ENCODE assay signal across 8 mouse cellular contexts in genomic region chr7:28378769-28379651, GRCm38 (mm10). TPM values are rescaled to one million over a fixed set of nuclear protein-coding genes. Genes with fewer than 3 reads are reported as not detected.
DNase-seq lines count a peak whose midpoint lies in the region; ATAC-seq and TF ChIP-seq lines count a peak whose summit lies in the region.

No protein-coding gene starts in this region.

- peaks cover 3% of the 10 kb centered on the region for H3K79me2 ChIP-seq in MEL (ENCODE audit: control insufficient read depth, insufficient read depth, low read length, poor library complexity)

- no peak for TF ChIP-seq CTCF in MEL (IDR thresholded peaks at IDR 0.05 in 2 of 3, conservative IDR thresholded peaks at IDR 0.05 in 1 of 3; ENCODE audit: control insufficient read depth in 1 of 3, insufficient read depth in 1 of 3, low read depth in 2 of 3, low read length in 3 of 3, poor library complexity in 1 of 3, severe bottlenecking in 1 of 3)
- no peak for TF ChIP-seq CTCF in cerebellum, adult 2 months (IDR thresholded peaks at IDR 0.05; ENCODE audit: borderline replicate concordance, insufficient read depth, low read depth, low read length)
- peak; percentile 10; the same call in 1 of the 2 replicates for TF ChIP-seq CTCF in forebrain, postnatal 0 days (IDR thresholded peaks at IDR 0.05; ENCODE audit: low read depth)

- no peak for TF ChIP-seq RAD21 in MEL (IDR thresholded peaks at IDR 0.05; ENCODE audit: low read depth, low read length)

- TF ChIP-seq POLR2A in MEL (IDR thresholded peaks at IDR 0.05; ENCODE audit: control insufficient read depth in 1 of 2, insufficient read depth in 1 of 2, low read depth in 1 of 2, low read length in 2 of 2, poor library complexity in 1 of 2), result peak; percentile 98 to 99
- peak; percentile 58; the same call in 1 of the 2 replicates for TF ChIP-seq POLR2A in cerebellum, adult 2 months (IDR thresholded peaks at IDR 0.05; ENCODE audit: borderline replicate concordance, insufficient read depth, low read length)

- peak overlapping the region; percentile 86 for H3K9ac ChIP-seq in MEL (ENCODE audit: control insufficient read depth, low read depth, low read length, poor library complexity, severe bottlenecking)
- peak overlapping the region; percentile 70 for H3K9ac ChIP-seq in forebrain, postnatal 0 days

- ATAC-seq in forebrain, postnatal 0 days, result peak; percentile 64
- ATAC-seq in hematopoietic stem cell, adult 5-6 weeks (replicated peaks in 1 of 2; ENCODE audit: insufficient read depth in 1 of 2, low FRiP score in 2 of 2, low TSS enrichment in 1 of 2, low read depth in 1 of 2, poor library complexity in 2 of 2, severe bottlenecking in 2 of 2), result peak; percentile 25 to 26

- peaks cover 0 to 20% of the 10 kb centered on the region in 2 experiments; a peak in 2 of 4 replicates for H3K36me3 ChIP-seq in MEL (ENCODE audit: control insufficient read depth in 1 of 2, insufficient read depth in 2 of 2, low read length in 2 of 2)
- H3K36me3 ChIP-seq in forebrain, postnatal 0 days (ENCODE audit: insufficient read depth), result no peaks in the 10 kb centered on the region

- peaks cover 6 to 35% of the 10 kb centered on the region in 2 experiments for H3K4me1 ChIP-seq in MEL (ENCODE audit: control insufficient read depth in 1 of 2, insufficient read depth in 2 of 2, low read length in 2 of 2)
- peaks cover 13% of the 10 kb centered on the region for H3K4me1 ChIP-seq in cerebellum, adult 2 months (ENCODE audit: control insufficient read depth, insufficient read depth, low read length)
- peaks cover 23% of the 10 kb centered on the region for H3K4me1 ChIP-seq in forebrain, postnatal 0 days (ENCODE audit: insufficient read depth)

- peak overlapping the region; percentile 95 for H3K27ac ChIP-seq in MEL (ENCODE audit: control insufficient read depth, low read depth, low read length)
- H3K27ac ChIP-seq in cerebellum, adult 2 months (ENCODE audit: insufficient read depth, low read length), result peak overlapping the region; percentile 79
- H3K27ac ChIP-seq in forebrain, postnatal 0 days (ENCODE audit: low read depth, low read length), result peak overlapping the region; percentile 79

- WGBS in cerebellum, adult 2 months, result 7% methylated on average over 53 of the region's 53 CpGs
- 2% methylated on average over 52 of the region's 53 CpGs for WGBS in forebrain, postnatal 0 days

- H3K4me3 ChIP-seq in MEL (ENCODE audit: control insufficient read depth in 1 of 2, insufficient read depth in 1 of 2, low read depth in 2 of 2, low read length in 2 of 2), result peak overlapping the region; percentile 69 to 77
- H3K4me3 ChIP-seq in cerebellum, adult 2 months (replicated peaks; ENCODE audit: insufficient read depth, low read depth, low read length), result peak overlapping the region; percentile 66
- H3K4me3 ChIP-seq in forebrain, postnatal 0 days (ENCODE audit: low read depth, low read length), result peak overlapping the region; percentile 59

- no peaks in the 10 kb centered on the region for H3K9me3 ChIP-seq in MEL (replicated peaks; ENCODE audit: insufficient read depth, low read length)
- no peaks in the 10 kb centered on the region for H3K9me3 ChIP-seq in forebrain, postnatal 0 days (ENCODE audit: low read length)

- peak overlapping the region; percentile 90 for H3K4me2 ChIP-seq in forebrain, postnatal 0 days (ENCODE audit: low read depth)

- DNase-seq in MEL (ENCODE audit: low read depth, low spot score), result peak; percentile 96
- peak; percentile 68 to 69 for DNase-seq in cerebellum, adult 2 months
- DNase-seq in forebrain, postnatal 0 days, result peak; percentile 84
- DNase-seq in layer of hippocampus, postnatal 14 days (ENCODE audit: low spot score in 2 of 2), result peak; percentile 81 to 83
- peak; percentile 99 for DNase-seq in lung, postnatal 14 days
- peak; percentile 94 for DNase-seq in ovary, postnatal 36 days (ENCODE audit: low spot score)
- DNase-seq in thymus, postnatal 14 days, result peak; percentile 97

- no peaks in the 10 kb centered on the region for H3K27me3 ChIP-seq in MEL (ENCODE audit: control insufficient read depth in 1 of 2, insufficient read depth in 2 of 2, low read length in 2 of 2)
- H3K27me3 ChIP-seq in cerebellum, adult 2 months (ENCODE audit: control insufficient read depth, insufficient read depth, low read length), result no peaks in the 10 kb centered on the region
- H3K27me3 ChIP-seq in forebrain, postnatal 0 days (ENCODE audit: insufficient read depth, low read length), result peaks cover 4% of the 10 kb centered on the region; the same call in 1 of the 2 replicates

- TF ChIP-seq EP300 in MEL (IDR thresholded peaks at IDR 0.05; ENCODE audit: low read depth in 1 of 2, low read length in 2 of 2), result peak in 1 of 2 experiments; percentile 30; a peak in 1 of 4 replicates

TF ChIP-seq in MEL, 35 proteins besides CTCF, POLR2A, EP300 and RAD21 (continues in another document):
- no peak for TF ChIP-seq NRF1 (IDR thresholded peaks at IDR 0.05; ENCODE audit: insufficient read depth, low read depth, low read length, poor library complexity, severe bottlenecking)
- TF ChIP-seq POLR2AphosphoS5 (IDR thresholded peaks at IDR 0.05; ENCODE audit: borderline replicate concordance, low read depth, low read length), result no peak; the same call in 1 of the 2 replicates
- TF ChIP-seq ZKSCAN1 (IDR thresholded peaks at IDR 0.05; ENCODE audit: low read depth, low read length), result no peak
- TF ChIP-seq ZNF384 (IDR thresholded peaks at IDR 0.05; ENCODE audit: low read depth, low read length), result no peak
- no peak for TF ChIP-seq CHD1 (IDR thresholded peaks at IDR 0.05; ENCODE audit: low read depth, low read length)
- no peak for TF ChIP-seq E2F4 (IDR thresholded peaks at IDR 0.05; ENCODE audit: borderline replicate concordance, low read depth, low read length)
- TF ChIP-seq CHD2 (IDR thresholded peaks at IDR 0.05; ENCODE audit: low read length), result peak; percentile 45
- TF ChIP-seq BHLHE40 (IDR thresholded peaks at IDR 0.05; ENCODE audit: borderline replicate concordance, low read depth, low read length), result no peak; the same call in 1 of the 2 replicates
- TF ChIP-seq TAL1 (IDR thresholded peaks at IDR 0.05; ENCODE audit: low read length), result no peak
- TF ChIP-seq ZMIZ1 (IDR thresholded peaks at IDR 0.05; ENCODE audit: low read depth, low read length), result peak; percentile 99
- TF ChIP-seq GATA1 (IDR thresholded peaks at IDR 0.05; ENCODE audit: low read depth, low read length), result no peak
- TF ChIP-seq MAZ (IDR thresholded peaks at IDR 0.05; ENCODE audit: low read depth, low read length), result peak; percentile 83; the same call in 1 of the 2 replicates
- no peak for TF ChIP-seq MAFK (IDR thresholded peaks at IDR 0.05; ENCODE audit: borderline replicate concordance, low read depth, low read length)
- peak; percentile 88 for TF ChIP-seq ELF1 (IDR thresholded peaks at IDR 0.05; ENCODE audit: low read depth, low read length)
- no peak for TF ChIP-seq MYB (IDR thresholded peaks at IDR 0.05; ENCODE audit: low read depth, low read length)

RNA-seq across cellular contexts. Expression of gene Zfp36, which starts 1.0 kb away (rescaled TPM):
- total RNA-seq in MEL (2012; rRNA removed), result 0.50 and 0.65 TPM in 2 replicates
- polyA plus RNA-seq in MEL (2012; ENCODE audit: insufficient read depth in 1 of 2, insufficient read length in 2 of 2, low read depth in 1 of 2, low replicate concordance in 2 of 2, missing spikeins in 1 of 2), result 1 to 10 TPM in 1 of 2 experiments, not detected in 1; 2.8 TPM
- 3.7 and 3.9 TPM in 2 replicates for polyA plus RNA-seq in cerebellum, adult 2 months (2012; rRNA removed)
- total RNA-seq in forebrain, postnatal 0 days (2014; rRNA removed), result 2.8 and 4.0 TPM in 2 replicates
- polyA plus RNA-seq in forebrain, postnatal 0 days (2015; fragmentation: Nextera tagmentation; extraction: Ambion mirVana), result 2.3 and 3.8 TPM in 2 replicates
- 166 and 198 TPM in 2 replicates for total RNA-seq in hematopoietic stem cell, adult 5-6 weeks (2017)
- total RNA-seq in layer of hippocampus, postnatal 14 days (2021), result 1 to 10 TPM; 3.6 to 3.9 TPM

RNA-seq across cellular contexts. Expression of gene Plekhg2, which starts 6.6 kb away (rescaled TPM):
- total RNA-seq in MEL (2012; rRNA removed), result 1.1 and 1.8 TPM in 2 replicates
- 1 to 10 TPM in 1 of 2 experiments, not detected in 1; 9.2 TPM for polyA plus RNA-seq in MEL (2012; ENCODE audit: insufficient read depth in 1 of 2, insufficient read length in 2 of 2, low read depth in 1 of 2, low replicate concordance in 2 of 2, missing spikeins in 1 of 2)
- polyA plus RNA-seq in cerebellum, adult 2 months (2012; rRNA removed), result 4.2 and 4.3 TPM in 2 replicates
- total RNA-seq in forebrain, postnatal 0 days (2014; rRNA removed), result 20.3 and 25.7 TPM in 2 replicates
- 9.0 and 11.4 TPM in 2 replicates for polyA plus RNA-seq in forebrain, postnatal 0 days (2015; fragmentation: Nextera tagmentation; extraction: Ambion mirVana)
- total RNA-seq in hematopoietic stem cell, adult 5-6 weeks (2017), result 3.5 and 12.5 TPM in 2 replicates
- total RNA-seq in layer of hippocampus, postnatal 14 days (2021), result 10 to 100 TPM; 11.6 to 12.3 TPM

RNA-seq across cellular contexts. Expression of gene Med29, which starts 13.5 kb away (rescaled TPM):
- total RNA-seq in MEL (2012; rRNA removed), result 23.7 and 31.1 TPM in 2 replicates
- 10 to 100 TPM in 1 of 2 experiments, not detected in 1; 39.6 TPM for polyA plus RNA-seq in MEL (2012; ENCODE audit: insufficient read depth in 1 of 2, insufficient read length in 2 of 2, low read depth in 1 of 2, low replicate concordance in 2 of 2, missing spikeins in 1 of 2)
- 47.9 and 49.5 TPM in 2 replicates for polyA plus RNA-seq in cerebellum, adult 2 months (2012; rRNA removed)
- 32.5 and 35.1 TPM in 2 replicates for total RNA-seq in forebrain, postnatal 0 days (2014; rRNA removed)
- 39.2 and 47.6 TPM in 2 replicates for polyA plus RNA-seq in forebrain, postnatal 0 days (2015; fragmentation: Nextera tagmentation; extraction: Ambion mirVana)
- total RNA-seq in hematopoietic stem cell, adult 5-6 weeks (2017), result 15.8 and 32.4 TPM in 2 replicates
- total RNA-seq in layer of hippocampus, postnatal 14 days (2021), result 10 to 100 TPM; 19.3 to 20.1 TPM

RNA-seq across cellular contexts. Expression of gene Paf1, which starts 13.7 kb away (rescaled TPM):
- total RNA-seq in MEL (2012; rRNA removed), result 49.9 and 53.5 TPM in 2 replicates
- 100 to 1,000 TPM in 1 of 2 experiments, 10 to 100 TPM in 1; 99.9 to 645 TPM for polyA plus RNA-seq in MEL (2012; ENCODE audit: insufficient read depth in 1 of 2, insufficient read length in 2 of 2, low read depth in 1 of 2, low replicate concordance in 2 of 2, missing spikeins in 1 of 2)
- 104 and 124 TPM in 2 replicates for polyA plus RNA-seq in cerebellum, adult 2 months (2012; rRNA removed)
- 74.8 and 80.5 TPM in 2 replicates for total RNA-seq in forebrain, postnatal 0 days (2014; rRNA removed)
- polyA plus RNA-seq in forebrain, postnatal 0 days (2015; fragmentation: Nextera tagmentation; extraction: Ambion mirVana), result 69.4 and 92.7 TPM in 2 replicates
- total RNA-seq in hematopoietic stem cell, adult 5-6 weeks (2017), result 181 and 184 TPM in 2 replicates
- 10 to 100 TPM; 73.5 to 74.2 TPM for total RNA-seq in layer of hippocampus, postnatal 14 days (2021)

RNA-seq across cellular contexts. Expression of gene Rps16, which starts 28.6 kb away (rescaled TPM):
- 2,133 and 2,343 TPM in 2 replicates for total RNA-seq in MEL (2012; rRNA removed)
- polyA plus RNA-seq in MEL (2012; ENCODE audit: insufficient read depth in 1 of 2, insufficient read length in 2 of 2, low read depth in 1 of 2, low replicate concordance in 2 of 2, missing spikeins in 1 of 2), result 1,000 to 10,000 TPM; 1,661 to 1,740 TPM
- polyA plus RNA-seq in cerebellum, adult 2 months (2012; rRNA removed), result 510 and 514 TPM in 2 replicates
- total RNA-seq in forebrain, postnatal 0 days (2014; rRNA removed), result 205 and 300 TPM in 2 replicates
- polyA plus RNA-seq in forebrain, postnatal 0 days (2015; fragmentation: Nextera tagmentation; extraction: Ambion mirVana), result 595 and 769 TPM in 2 replicates
- total RNA-seq in hematopoietic stem cell, adult 5-6 weeks (2017), result 943 and 1,083 TPM in 2 replicates
- 100 to 1,000 TPM; 464 to 499 TPM for total RNA-seq in layer of hippocampus, postnatal 14 days (2021)

Comparison
In these comparisons a context has a peak if more than half of its experiments do, and no peak if none do; other contexts are left out.
1. Peak in every context shown above with its lines: DNase-seq, ATAC-seq, H3K4me3 ChIP-seq and H3K27ac ChIP-seq.
2. RNA of gene Zfp36, which starts 1.0 kb away (total RNA-seq): 166 to 198 TPM in hematopoietic stem cell, adult 5-6 weeks; 2.8 to 4.0 TPM in forebrain, postnatal 0 days, 3.6 to 3.9 TPM in layer of hippocampus, postnatal 14 days and 0.50 to 0.65 TPM in MEL; every median in the first group is over 10 times any median in the second.